Mouse (Mus musculus) olfactory bulb, adult 2 months (tissue): ENCODE results near the gene Il2rg.

ENCODE experiments used
- CTCF ChIP-seq: fragments of 200-500 bp; IDR thresholded peaks from 2 replicates; pipeline ENCODE4 v1.5.1; 2012; ENCODE audit warnings: low read depth, mild to moderate bottlenecking, low read length, moderate library complexity; ENCODE audit not compliant: insufficient read depth
- POLR2A ChIP-seq: fragments of 200-500 bp; IDR thresholded peaks from 2 replicates; pipeline ENCODE4 v1.6.1; 2012; ENCODE audit warnings: mild to moderate bottlenecking, low read depth, low read length, moderate library complexity; ENCODE audit not compliant: insufficient read depth

- TF ChIP-seq POLR2A (no peak), CTCF (no peak)
Observed at GRCm38 (mm10) chrX:101309299-101309698, 41.2 kb upstream of the Il2rg start.
